Mouse (Mus musculus): Measurements from ENCODE around the gene Ripk3. TPM values are rescaled to one million over a fixed set of nuclear protein-coding genes. Genes with fewer than 3 reads are reported as not detected.

Gene Ripk3
- total and polyA plus RNA-seq, 3 experiments: 0.15 to 2.0 TPM; not detected in 1

- H3K27ac ChIP-seq (ENCODE audit: insufficient read depth, low read depth): no peak overlapping the region
- H3K4me1 ChIP-seq (ENCODE audit: control insufficient read depth in 1 of 2, insufficient read depth in 2 of 2): peaks cover 0 to 7% of the 10 kb centered on the region in 2 experiments; a peak in 2 of 4 replicates
- no peaks in the 10 kb centered on the region for H3K79me2 ChIP-seq (replicated peaks; ENCODE audit: control insufficient read depth, extremely low read depth, insufficient read depth, poor library complexity, severe bottlenecking)
- H3K27me3 ChIP-seq (replicated peaks): no peaks in the 10 kb centered on the region
- no peak for DNase-seq (ENCODE audit: extremely low read depth)
- no peak for TF ChIP-seq ELF1 (IDR thresholded peaks at IDR 0.05; ENCODE audit: low read depth, low read length)
- TF ChIP-seq E2F4 (IDR thresholded peaks at IDR 0.05; ENCODE audit: insufficient replicate concordance, low read depth, low read length): no peak
- TF ChIP-seq TCF12 (IDR thresholded peaks at IDR 0.05; ENCODE audit: low read depth, low read length): no peak
- no peak for TF ChIP-seq CHD2 (IDR thresholded peaks at IDR 0.05; ENCODE audit: low read length)
- no peak for TF ChIP-seq PAX5 (IDR thresholded peaks at IDR 0.05; ENCODE audit: low read length)
- TF ChIP-seq SMC3 (IDR thresholded peaks at IDR 0.05; ENCODE audit: low read depth, low read length): no peak
- TF ChIP-seq TBP (conservative IDR thresholded peaks at IDR 0.05; ENCODE audit: low read depth, low read length): no peak
- TF ChIP-seq EP300 (IDR thresholded peaks at IDR 0.05; ENCODE audit: low read length): no peak
- TF ChIP-seq USF2 (conservative IDR thresholded peaks at IDR 0.05; ENCODE audit: low read depth, low read length): no peak
- no peak for TF ChIP-seq MAX (IDR thresholded peaks at IDR 0.05; ENCODE audit: low read length)
- no peak for TF ChIP-seq NRF1 (IDR thresholded peaks at IDR 0.05; ENCODE audit: low read depth, low read length)
- TF ChIP-seq JUND (conservative IDR thresholded peaks at IDR 0.05; ENCODE audit: low read depth, low read length): no peak
- TF ChIP-seq RCOR1 (conservative IDR thresholded peaks at IDR 0.05; ENCODE audit: low read depth, low read length): no peak
- TF ChIP-seq POLR2A (IDR thresholded peaks at IDR 0.05; ENCODE audit: low read depth, low read length): no peak
- no peak for TF ChIP-seq CTCF (conservative IDR thresholded peaks at IDR 0.05 in 1 of 2, IDR thresholded peaks at IDR 0.05 in 1 of 2; ENCODE audit: low read depth in 2 of 2, low read length in 2 of 2)
- TF ChIP-seq ZKSCAN1 (IDR thresholded peaks at IDR 0.05; ENCODE audit: borderline replicate concordance, low read depth, low read length): no peak
- no peak for TF ChIP-seq BHLHE40 (IDR thresholded peaks at IDR 0.05; ENCODE audit: low read depth, low read length)
- no peak for TF ChIP-seq UBTF (IDR thresholded peaks at IDR 0.05; ENCODE audit: low read depth, low read length)
- no peak for TF ChIP-seq MEF2A (IDR thresholded peaks at IDR 0.05; ENCODE audit: borderline replicate concordance, low read depth, low read length)
- no peak for TF ChIP-seq GABPA (IDR thresholded peaks at IDR 0.05; ENCODE audit: insufficient replicate concordance, low read depth, low read length)
- H3K9me3 ChIP-seq (replicated peaks; ENCODE audit: low read length): no peaks in the 10 kb centered on the region
- dilution Hi-C loops (cut with MboI; ENCODE audit: extremely low pct_ligation_motif_present, extremely low pct_unique_long_range_greater_than_20kb, low sequenced_read_pairs): no loop called here
- no peak overlapping the region for H3K9ac ChIP-seq (ENCODE audit: insufficient read depth, low read depth)
- H3K4me2 ChIP-seq (ENCODE audit: insufficient read depth, low read depth, poor library complexity, severe bottlenecking): no peak overlapping the region
- in situ Hi-C loops (cut with MboI; ENCODE audit: low pct_ligation_motif_present, low pct_unique_long_range_greater_than_20kb, low sequenced_read_pairs): no loop called here
- no peaks in the 10 kb centered on the region for H3K36me3 ChIP-seq (replicated peaks in 1 of 2; ENCODE audit: control insufficient read depth in 1 of 2, insufficient read depth in 1 of 2, low read length in 1 of 2)
- H3K4me3 ChIP-seq (replicated peaks in 1 of 3; ENCODE audit: low read depth in 2 of 3, low read length in 2 of 3, poor library complexity in 1 of 3): no peak overlapping the region
These were observed 5.3 kb upstream of the Ripk3 start for GRCm38 (mm10) chr14:55793946-55794345.

- no peaks in the 10 kb centered on the region for H3K36me3 ChIP-seq (replicated peaks in 1 of 2; ENCODE audit: control insufficient read depth in 1 of 2, insufficient read depth in 1 of 2, low read length in 1 of 2)
- no peak for DNase-seq (ENCODE audit: extremely low read depth)
- no peak for TF ChIP-seq IRF4 (IDR thresholded peaks at IDR 0.05; ENCODE audit: low read depth, low read length)
- TF ChIP-seq POLR2AphosphoS2 (IDR thresholded peaks at IDR 0.05; ENCODE audit: low read depth, low read length): no peak
- TF ChIP-seq POLR2A (IDR thresholded peaks at IDR 0.05; ENCODE audit: low read depth, low read length): no peak
- TF ChIP-seq ETS1 (conservative IDR thresholded peaks at IDR 0.05; ENCODE audit: low read depth, low read length): no peak
- no peak for TF ChIP-seq NELFE (IDR thresholded peaks at IDR 0.05; ENCODE audit: low read depth, low read length)
- TF ChIP-seq JUN (IDR thresholded peaks at IDR 0.05; ENCODE audit: insufficient read depth, low read depth, low read length): no peak
- no peak for TF ChIP-seq TBP (conservative IDR thresholded peaks at IDR 0.05; ENCODE audit: low read depth, low read length)
- TF ChIP-seq MXI1 (IDR thresholded peaks at IDR 0.05; ENCODE audit: low read depth, low read length): no peak
- TF ChIP-seq E2F4 (IDR thresholded peaks at IDR 0.05; ENCODE audit: insufficient replicate concordance, low read depth, low read length): no peak
- in situ Hi-C loops (cut with MboI; ENCODE audit: low pct_ligation_motif_present, low pct_unique_long_range_greater_than_20kb, low sequenced_read_pairs): no loop called here
- H3K27me3 ChIP-seq (replicated peaks): no peaks in the 10 kb centered on the region
- no peak overlapping the region for H3K27ac ChIP-seq (ENCODE audit: insufficient read depth, low read depth)
- no peak overlapping the region for H3K4me3 ChIP-seq (replicated peaks in 1 of 3; ENCODE audit: low read depth in 2 of 3, low read length in 2 of 3, poor library complexity in 1 of 3)
- no peaks in the 10 kb centered on the region for H3K79me2 ChIP-seq (replicated peaks; ENCODE audit: control insufficient read depth, extremely low read depth, insufficient read depth, poor library complexity, severe bottlenecking)
- dilution Hi-C loops (cut with MboI; ENCODE audit: extremely low pct_ligation_motif_present, extremely low pct_unique_long_range_greater_than_20kb, low sequenced_read_pairs): no loop called here
- H3K4me1 ChIP-seq (ENCODE audit: control insufficient read depth in 1 of 2, insufficient read depth in 2 of 2): peaks cover under 1 to 7% of the 10 kb centered on the region in 2 experiments; a peak in 3 of 4 replicates
- no peaks in the 10 kb centered on the region for H3K9me3 ChIP-seq (replicated peaks; ENCODE audit: low read length)
- no peak overlapping the region for H3K4me2 ChIP-seq (ENCODE audit: insufficient read depth, low read depth, poor library complexity, severe bottlenecking)
- no peak overlapping the region for H3K9ac ChIP-seq (ENCODE audit: insufficient read depth, low read depth)
These were observed 4.8 kb upstream of the Ripk3 start for GRCm38 (mm10) chr14:55793461-55793860.
